Mouse (Mus musculus) small intestine, adult 2 months (tissue): ENCODE measurements around the gene Ighmbp2. TPM values are rescaled to one million over a fixed set of nuclear protein-coding genes. Genes with fewer than 3 reads are reported as not detected.

Experiments
- H3K27ac ChIP-seq: fragments of 200-500 bp; 2 replicates; pipeline ENCODE4 v1.5.1; 2012; ENCODE audit warnings: low read depth, low read length, control low read depth, inconsistent platforms; ENCODE audit not compliant: insufficient read depth
- H3K27me3 ChIP-seq: fragments of 200-500 bp; 2 replicates; pipeline ENCODE4 v1.6.1; 2012; ENCODE audit warnings: mild to moderate bottlenecking, moderate library complexity, low read length, inconsistent platforms; ENCODE audit not compliant: control insufficient read depth, insufficient read depth
- H3K36me3 ChIP-seq: fragments of 200-500 bp; 2 replicates; pipeline ENCODE4 v1.6.1; 2012; ENCODE audit warnings: mild to moderate bottlenecking, low read length, control low read depth, inconsistent platforms; ENCODE audit not compliant: control insufficient read depth, insufficient read depth
- H3K4me1 ChIP-seq: fragments of 200-500 bp; 2 replicates; pipeline ENCODE4 v1.6.1; 2012; ENCODE audit warnings: low read length, inconsistent platforms, mixed read lengths; ENCODE audit not compliant: control insufficient read depth, insufficient read depth, insufficient read length
- H3K4me3 ChIP-seq: fragments of 200-500 bp; 2 replicates; pipeline ENCODE4 v1.5.1; 2012; ENCODE audit warnings: low read depth, mild to moderate bottlenecking, control low read depth, inconsistent platforms, low read length, moderate library complexity
- CTCF ChIP-seq: fragments of 200-500 bp; IDR thresholded peaks from 2 replicates; pipeline ENCODE4 v1.5.1; 2012; ENCODE audit warnings: low read depth, mild to moderate bottlenecking, control low read depth, inconsistent platforms, low read length, moderate library complexity, mixed read lengths; ENCODE audit not compliant: insufficient replicate concordance, insufficient read length; ENCODE audit errors: extremely low read depth
- POLR2A ChIP-seq: fragments of 200-500 bp; IDR thresholded peaks from 2 replicates; pipeline ENCODE4 v1.6.1; 2012; ENCODE audit warnings: low read depth, mild to moderate bottlenecking, control low read depth, inconsistent platforms, low read length, moderate library complexity
- WGBS: fragments of 180-500 bp; shearing (Covaris S2); methylation state at CpG from one replicate; pipeline ENCODE4 v1.1.7; 2018; 5-methylcytosine and 5-hydroxymethylcytosine counted together
- polyA plus RNA-seq: library from polyadenylated mRNA; depleted of rRNA; stranded (reverse); fragments of >200 nt; gene quantifications from 2 replicates; pipeline ENCODE4 v1.2.3, GENCODE M21; 2012

Gene Ighmbp2
- polyA plus RNA-seq, 1 experiment = 5.1 TPM

DNA sequence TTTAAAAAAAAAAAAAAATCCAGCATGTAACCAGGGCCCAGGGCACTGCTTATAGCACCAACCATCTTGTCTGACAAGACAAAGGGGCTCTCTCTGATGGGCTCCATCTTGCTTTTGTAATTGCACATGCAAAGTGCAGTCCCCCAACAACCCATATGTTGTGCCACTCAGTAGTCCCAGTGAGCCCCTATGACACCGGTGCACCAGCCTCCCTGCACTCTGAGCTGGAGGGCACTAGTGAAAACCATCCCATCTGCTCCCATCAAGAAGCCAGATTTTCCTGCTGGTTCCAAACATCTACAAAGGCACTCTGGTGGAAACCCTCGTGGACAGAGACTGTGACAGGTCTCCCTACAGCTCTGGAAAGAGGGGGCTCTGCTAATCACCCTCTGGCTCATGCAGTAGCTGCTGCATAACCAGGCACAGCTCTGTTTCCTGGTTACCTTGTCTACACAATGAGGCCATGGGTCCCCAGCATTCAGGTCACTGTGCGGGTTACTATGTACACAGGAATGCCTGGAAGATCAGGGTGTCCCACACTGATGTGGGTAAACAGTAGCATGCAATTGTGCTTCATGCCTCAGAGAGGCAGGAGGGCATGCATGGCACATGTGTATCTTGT lies 7.0 kb downstream of the Ighmbp2 start:
- TF ChIP-seq CTCF (no peak), POLR2A (no peak)
- Histone ChIP-seq H3K4me1 (no peaks in the 10 kb centered on the region), H3K36me3 (peaks cover 51% of the 10 kb centered on the region), H3K27ac (no peak overlapping the region), H3K27me3 (no peaks in the 10 kb centered on the region), H3K4me3 (no peak overlapping the region)
- 82% methylated on average over 3 of the region's 3 CpGs for WGBS

DNA sequence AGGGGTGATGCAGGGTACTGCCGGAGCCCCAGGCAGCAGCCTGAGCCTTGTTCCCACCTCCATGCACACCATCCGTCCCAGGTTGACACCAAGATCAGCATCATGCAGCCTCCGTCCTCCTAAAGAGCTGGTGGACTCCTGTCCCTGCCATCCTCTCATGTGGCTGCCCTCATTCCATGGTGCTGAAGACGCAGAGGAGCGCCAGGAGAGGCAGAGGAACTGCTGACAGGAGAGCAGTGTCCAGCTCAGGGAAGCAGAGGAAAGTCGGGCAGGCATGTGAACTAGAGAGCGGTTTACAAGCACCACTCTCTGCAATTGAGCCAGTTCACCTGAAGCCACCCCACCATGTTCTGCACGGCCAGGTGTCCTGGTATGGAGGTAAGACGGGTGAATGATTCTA lies 9.5 kb downstream of the Ighmbp2 start:
- WGBS = 94% methylated on average over 9 of the region's 9 CpGs
- Histone ChIP-seq H3K36me3 (peaks cover 62% of the 10 kb centered on the region), H3K27me3 (no peaks in the 10 kb centered on the region), H3K4me1 (no peaks in the 10 kb centered on the region), H3K27ac (no peak overlapping the region), H3K4me3 (no peak overlapping the region)
- TF ChIP-seq POLR2A (no peak), CTCF (no peak)

DNA sequence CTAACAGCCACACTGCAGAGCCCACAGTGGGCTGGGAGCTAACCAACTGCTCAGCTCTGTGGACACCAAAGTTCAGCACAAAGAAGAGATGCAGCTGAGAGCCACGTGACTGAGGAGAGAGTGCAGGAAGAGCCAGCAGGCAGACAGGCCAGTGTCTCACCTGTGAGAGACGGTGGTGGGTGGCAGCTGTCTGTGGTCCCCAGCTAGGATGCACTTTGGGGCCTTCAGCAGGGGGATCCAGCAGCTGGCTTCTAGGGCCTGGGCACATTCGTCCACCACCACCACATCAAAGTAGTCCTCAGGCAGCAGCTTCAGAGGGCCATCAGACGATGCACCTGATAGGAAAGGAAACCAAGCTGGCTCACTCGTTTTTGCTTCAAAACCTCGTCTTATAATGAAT lies 11.5 kb downstream of the Ighmbp2 start:
- Histone ChIP-seq H3K27me3 (no peaks in the 10 kb centered on the region), H3K4me1 (no peaks in the 10 kb centered on the region), H3K4me3 (no peak overlapping the region), H3K36me3 (peaks cover 64% of the 10 kb centered on the region), H3K27ac (no peak overlapping the region)
- TF ChIP-seq CTCF (no peak), POLR2A (no peak)
- WGBS = 89% methylated on average over 6 of the region's 6 CpGs

DNA sequence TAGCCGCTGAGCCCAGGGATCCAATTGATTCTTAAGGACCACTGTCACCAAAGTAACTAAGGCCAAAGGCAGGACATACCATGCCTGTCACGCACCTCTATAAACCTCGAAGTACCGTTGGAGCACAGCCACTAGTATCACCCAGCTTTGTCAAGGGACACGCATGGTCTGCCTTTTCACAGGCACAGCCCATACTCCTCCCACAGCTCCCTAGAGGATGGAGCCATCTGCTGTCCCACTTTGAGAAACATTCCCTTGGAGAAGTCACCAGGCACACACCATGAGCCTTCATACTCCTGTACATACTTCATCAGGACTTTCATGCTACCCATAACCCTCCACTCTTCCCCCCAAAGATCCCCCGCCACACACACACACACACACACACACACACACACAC lies 13.0 kb downstream of the Ighmbp2 start:
- H3K4me1 ChIP-seq = no peaks in the 10 kb centered on the region
- H3K4me3 ChIP-seq = no peak overlapping the region
- H3K36me3 ChIP-seq = peaks cover 66% of the 10 kb centered on the region
- 89% methylated on average over 6 of the region's 6 CpGs for WGBS
- no peak overlapping the region for H3K27ac ChIP-seq
- no peak for TF ChIP-seq POLR2A
- no peak for TF ChIP-seq CTCF
- no peaks in the 10 kb centered on the region for H3K27me3 ChIP-seq

DNA sequence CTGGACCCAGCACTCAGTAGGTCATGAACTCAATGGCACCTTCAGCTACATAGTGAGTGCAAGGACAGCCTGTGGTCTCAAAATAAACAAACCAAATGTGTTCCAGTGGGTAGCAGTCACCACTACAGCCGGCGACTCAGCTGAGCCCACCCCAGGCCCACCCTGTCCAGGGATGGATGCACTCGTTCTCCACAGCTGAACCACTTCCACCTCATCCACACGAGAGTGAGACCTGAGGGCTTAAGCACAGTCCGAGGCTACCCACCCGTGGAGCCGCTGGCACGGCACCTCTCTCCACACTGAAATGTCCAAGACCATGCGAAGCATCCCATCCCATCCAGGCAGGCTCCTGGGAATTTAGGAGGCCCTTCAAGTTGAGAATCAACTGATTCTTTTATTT lies 13.5 kb downstream of the Ighmbp2 start:
- H3K27ac ChIP-seq = no peak overlapping the region
- 89% methylated on average over 9 of the region's 9 CpGs for WGBS
- H3K4me3 ChIP-seq = no peak overlapping the region
- no peak for TF ChIP-seq CTCF
- TF ChIP-seq POLR2A = no peak
- H3K4me1 ChIP-seq = no peaks in the 10 kb centered on the region
- no peaks in the 10 kb centered on the region for H3K27me3 ChIP-seq
- peaks cover 70% of the 10 kb centered on the region for H3K36me3 ChIP-seq

DNA sequence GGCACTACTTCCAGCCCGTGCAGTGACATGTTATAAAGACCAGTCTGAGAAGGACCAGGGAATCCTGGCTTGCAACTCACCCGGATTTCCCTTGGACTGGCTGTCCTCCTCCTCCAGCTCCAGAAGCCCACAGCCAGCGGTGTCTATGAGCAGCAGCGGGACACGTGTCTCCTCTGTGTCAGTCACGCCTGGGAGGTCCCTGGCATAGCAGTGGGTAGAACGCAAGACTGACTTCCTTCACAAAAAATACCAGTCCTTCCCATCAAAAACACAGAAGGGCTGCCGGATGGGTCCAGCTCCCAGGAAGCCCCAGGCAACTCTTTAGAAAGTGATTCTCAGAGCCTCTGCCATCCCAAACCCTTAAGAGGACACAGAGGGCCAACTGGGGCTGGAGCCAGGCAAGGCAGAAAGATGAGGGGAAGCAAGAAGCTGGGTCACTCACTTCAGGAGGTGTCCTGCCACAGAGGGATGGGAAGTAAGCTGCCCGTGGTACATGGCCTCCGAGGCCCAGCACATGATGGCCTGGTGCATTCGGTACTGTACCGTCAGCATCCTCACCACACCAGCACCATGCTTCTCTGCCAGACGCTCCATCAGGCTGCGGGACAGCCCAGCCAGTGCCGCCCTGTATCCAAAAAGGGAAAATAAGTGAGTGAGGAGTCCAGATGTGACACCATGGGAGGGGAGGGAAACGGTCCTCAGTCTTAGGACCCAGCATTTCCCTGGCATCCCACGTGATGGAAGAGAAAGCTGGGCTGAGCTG lies 14.4 kb downstream of the Ighmbp2 start:
- peaks cover 67% of the 10 kb centered on the region for H3K36me3 ChIP-seq
- no peak overlapping the region for H3K27ac ChIP-seq
- 93% methylated on average over 17 of the region's 17 CpGs for WGBS
- no peaks in the 10 kb centered on the region for H3K27me3 ChIP-seq
- TF ChIP-seq CTCF (no peak), POLR2A (no peak)
- no peaks in the 10 kb centered on the region for H3K4me1 ChIP-seq
- no peak overlapping the region for H3K4me3 ChIP-seq

DNA sequence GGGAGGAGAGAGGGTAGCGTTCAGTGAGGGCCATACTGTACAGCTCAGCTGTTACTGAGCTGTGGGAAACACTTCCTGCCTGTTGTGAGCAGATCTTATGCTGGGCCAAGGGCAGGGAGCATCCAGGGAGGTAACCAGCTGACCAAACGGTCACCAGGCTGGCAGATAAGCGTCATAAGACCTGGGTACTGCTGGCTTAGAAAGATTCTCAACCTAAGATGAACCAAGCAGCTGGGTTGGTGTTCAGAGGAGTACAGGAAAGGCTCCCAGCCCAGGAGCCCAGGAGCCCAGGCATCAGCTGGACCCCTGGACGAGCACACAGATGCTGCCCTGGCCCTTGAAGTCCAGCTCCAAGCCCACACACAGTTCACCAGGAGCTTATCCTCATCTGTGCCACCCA lies 15.5 kb downstream of the Ighmbp2 start:
- Histone ChIP-seq H3K4me1 (no peaks in the 10 kb centered on the region), H3K4me3 (no peak overlapping the region), H3K27me3 (no peaks in the 10 kb centered on the region), H3K36me3 (peaks cover 60% of the 10 kb centered on the region), H3K27ac (no peak overlapping the region)
- TF ChIP-seq POLR2A = no peak
- TF ChIP-seq CTCF = no peak
- 91% methylated on average over 4 of the region's 4 CpGs for WGBS

DNA sequence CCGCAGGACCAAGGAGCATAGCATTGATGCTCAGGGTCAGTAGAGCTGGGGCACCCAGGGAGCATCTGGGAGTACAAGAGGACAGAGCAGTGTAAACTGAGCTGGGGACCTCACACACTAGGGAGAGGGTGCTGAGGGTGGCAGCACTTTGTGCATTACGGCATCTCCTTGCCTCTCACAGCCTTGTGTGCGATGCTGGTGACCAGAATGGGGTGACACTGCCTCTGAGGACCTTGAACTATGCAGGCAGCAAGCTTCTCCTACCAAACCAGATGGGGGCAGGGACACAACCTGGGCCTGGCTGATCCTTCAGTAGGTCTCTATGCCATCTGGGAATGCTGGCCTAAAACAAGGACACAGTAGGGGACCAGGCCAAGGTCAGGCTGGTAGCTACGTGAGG lies 16.1 kb downstream of the Ighmbp2 start:
- Histone ChIP-seq H3K4me3 (no peak overlapping the region), H3K4me1 (no peaks in the 10 kb centered on the region), H3K27ac (no peak overlapping the region), H3K27me3 (no peaks in the 10 kb centered on the region), H3K36me3 (peaks cover 60% of the 10 kb centered on the region)
- 95% methylated on average over 4 of the region's 4 CpGs for WGBS
- no peak for TF ChIP-seq CTCF
